Mouse (Mus musculus): ENCODE measurements around the gene Adar.

Adar gene

DNA sequence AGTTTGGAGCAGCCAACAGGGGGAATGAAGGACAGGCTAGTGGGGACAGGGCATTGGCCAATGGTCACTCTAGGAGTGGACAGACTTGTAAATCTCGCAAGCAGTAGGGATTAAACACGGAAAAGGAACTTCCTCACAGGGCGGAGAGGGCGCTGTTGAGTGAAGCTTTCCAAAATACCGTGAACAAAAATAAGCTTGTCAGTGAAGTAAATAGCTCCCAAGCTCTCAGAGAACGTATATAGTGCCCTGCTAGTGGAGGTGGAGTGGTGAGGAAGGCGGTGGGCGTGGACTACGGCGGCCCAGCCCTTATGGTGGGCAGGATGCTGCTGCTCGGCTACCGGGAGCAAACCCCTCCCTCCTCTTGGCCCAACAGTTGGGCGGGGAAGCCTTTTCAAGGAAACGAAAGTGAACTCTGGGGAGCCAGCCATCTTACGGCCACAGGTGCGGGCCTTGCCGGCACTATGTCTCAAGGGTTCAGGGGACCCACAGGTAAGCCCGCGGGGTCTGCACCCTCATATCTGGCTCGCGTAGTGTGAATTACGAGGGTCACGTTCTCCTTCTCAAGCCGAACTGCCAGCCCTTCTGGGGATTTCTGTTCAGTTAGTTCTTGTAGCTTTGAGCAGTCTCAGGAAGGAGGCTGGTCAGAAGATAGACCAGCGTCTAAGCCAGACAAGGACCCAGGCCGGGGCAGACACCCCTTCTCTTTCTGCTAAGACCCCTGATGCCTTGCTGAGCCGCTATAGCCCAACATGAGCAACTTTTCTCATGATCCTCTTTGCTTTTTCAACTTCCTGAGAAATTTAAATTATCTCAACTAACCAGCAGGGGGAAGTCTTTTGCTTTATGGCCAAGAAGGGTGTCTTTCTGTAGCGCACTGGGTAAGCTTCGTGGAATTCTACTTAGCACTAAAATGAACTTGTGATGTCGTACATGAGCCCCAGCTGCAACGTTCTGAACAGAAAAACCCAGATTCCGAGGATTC, 15.8 kb downstream of the Adar start:
- intact Hi-C loops (cut with DNase I): loop anchor here (5.0 kb wide), 2 partner anchors 42 to 127 kb away; partner anchors contain the start of gene Ube2q1

DNA sequence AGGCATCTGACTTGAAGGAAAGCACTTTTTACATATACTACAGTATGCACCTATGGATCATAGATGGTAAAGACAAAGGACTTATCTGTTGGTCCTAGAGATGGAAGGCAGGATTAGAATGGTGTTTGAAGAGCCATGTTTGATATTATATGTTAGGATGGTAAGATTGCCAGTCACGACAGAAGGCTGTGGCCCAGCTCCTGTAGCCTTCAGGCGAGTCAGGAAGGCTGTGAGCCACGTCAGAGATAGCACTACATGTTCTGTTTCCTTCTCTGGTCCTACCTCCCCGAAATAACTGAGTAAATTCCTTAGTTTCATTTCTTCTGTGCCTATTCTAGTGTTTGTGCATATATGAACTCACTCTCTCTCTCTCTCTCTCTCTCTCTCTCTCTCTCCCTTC, 17.3 kb downstream of the Adar start:
- intact Hi-C loops (cut with DNase I): loop anchor here (5.0 kb wide), 2 partner anchors 40 to 125 kb away; partner anchors contain the start of gene Ube2q1

- intact Hi-C loops (cut with DNase I): no loop called here
These were observed 23.7 kb downstream of the Adar start for GRCm38 (mm10) chr3:89738509-89738908.

GRCm38 (mm10) chr3:89752307-89752706, 37.5 kb downstream of the Adar start:
- intact Hi-C loops (cut with DNase I): no loop called here

- intact Hi-C loops (cut with DNase I): no loop called here
These were observed 40.5 kb downstream of the Adar start for GRCm38 (mm10) chr3:89755283-89755682.

DNA sequence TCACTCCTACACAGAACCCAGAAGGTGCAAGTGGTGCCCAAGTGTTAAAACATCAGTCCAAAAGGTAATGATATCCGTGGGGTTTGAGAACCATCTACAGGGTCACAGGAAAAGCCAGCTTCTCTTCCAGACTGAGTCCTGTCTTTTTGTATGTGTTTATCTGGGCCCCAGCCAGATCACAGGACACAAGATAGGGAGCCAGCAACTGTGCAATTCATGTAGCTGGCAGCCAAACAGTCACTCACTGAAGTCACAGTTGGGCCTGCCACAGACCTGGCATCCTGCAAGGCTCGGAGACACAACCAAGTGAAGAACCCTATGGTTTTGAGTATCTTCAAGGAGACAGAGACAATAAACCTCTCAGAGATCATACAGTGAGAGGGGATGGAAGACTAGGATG, 43.0 kb downstream of the Adar start:
- intact Hi-C loops (cut with DNase I): no loop called here

DNA sequence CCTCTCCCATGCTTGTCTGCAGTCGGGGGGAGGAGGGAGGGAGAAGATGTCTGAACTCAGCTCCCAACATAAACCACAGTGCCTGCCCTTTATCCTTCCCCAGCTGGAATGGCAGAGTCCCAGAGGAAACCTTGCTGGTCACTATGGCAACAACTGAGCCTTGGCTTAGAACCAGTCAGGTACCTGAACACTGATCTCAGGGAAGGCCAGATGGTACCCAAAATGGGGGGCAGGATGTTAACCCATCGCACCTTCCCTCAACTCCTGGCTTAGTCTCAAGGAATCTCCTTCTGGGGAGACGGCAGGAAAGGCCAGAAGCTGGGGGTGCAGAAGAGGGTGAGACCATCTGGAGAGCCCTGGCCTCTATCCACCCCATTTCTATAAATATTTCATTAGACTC, 45.0 kb downstream of the Adar start:
- intact Hi-C loops (cut with DNase I): no loop called here

DNA sequence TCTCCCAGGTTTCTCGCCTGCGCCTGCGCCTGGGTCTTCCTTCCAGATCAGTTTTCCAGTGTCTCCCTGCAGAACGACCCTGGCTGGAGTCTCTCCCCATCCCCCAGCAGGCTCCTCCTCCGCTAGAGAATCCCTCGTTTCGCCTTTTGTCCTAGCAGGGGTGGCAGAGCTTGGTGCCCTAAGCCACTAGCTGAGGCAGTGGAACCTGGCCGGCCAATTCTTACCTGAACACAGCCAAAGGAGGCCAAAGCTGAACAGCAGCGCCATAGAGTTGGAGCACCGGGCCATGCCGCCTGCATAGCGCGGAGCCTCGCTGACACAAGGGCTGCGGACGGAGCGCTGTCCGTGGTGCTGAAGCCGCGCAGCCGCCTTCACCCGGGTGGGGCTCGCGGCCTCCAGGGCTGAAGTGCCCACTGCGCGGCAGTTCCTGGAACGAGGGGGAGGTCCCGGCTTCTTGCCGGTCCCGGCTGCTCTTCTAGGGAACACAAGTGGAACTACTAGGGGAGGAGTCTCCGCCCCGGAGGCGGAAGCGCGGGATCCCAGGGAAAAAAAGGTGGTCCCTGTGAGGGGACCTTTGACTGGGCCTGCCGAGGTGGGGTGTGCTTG, 49.4 kb downstream of the Adar start, which contains the start of gene Chrnb2:
TSS of gene Chrnb2 (minus strand) at position 514 of the 606 bp plus-strand sequence.
- intact Hi-C loops (cut with DNase I): no loop called here

DNA sequence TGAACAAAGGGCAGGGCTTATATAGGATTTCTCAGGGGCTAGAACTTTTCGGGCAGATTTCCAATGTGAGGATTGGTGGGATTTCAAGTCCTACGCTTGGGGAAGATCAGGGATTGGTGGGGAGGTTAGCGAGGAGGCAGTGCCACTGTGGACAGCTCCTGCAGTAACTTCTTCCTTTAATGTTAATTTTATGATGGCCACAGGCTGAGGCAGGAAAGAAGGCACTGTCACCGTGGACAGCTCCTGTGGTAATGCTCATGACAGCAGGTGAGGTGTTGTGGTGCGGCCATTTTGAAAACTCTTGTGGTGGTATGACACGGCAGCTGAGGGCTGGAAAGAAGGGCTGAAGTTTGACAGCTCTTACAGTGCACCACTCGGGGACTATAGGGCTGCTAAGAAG, 54.8 kb downstream of the Adar start:
- intact Hi-C loops (cut with DNase I): no loop called here

- intact Hi-C loops (cut with DNase I): loop anchor here (5.0 to 10.0 kb wide), 4 partner anchors 38 to 304 kb away; partner anchors contain the start of gene Tpm3
These were observed 55.7 kb downstream of the Adar start for GRCm38 (mm10) chr3:89770425-89771002.

GRCm38 (mm10) chr3:89772588-89772967, 57.8 kb downstream of the Adar start:
- intact Hi-C loops (cut with DNase I): loop anchor here (5.0 to 10.0 kb wide), 4 partner anchors 40 to 302 kb away; partner anchors contain the start of gene Tpm3

GRCm38 (mm10) chr3:89772968-89773709, 58.3 kb downstream of the Adar start, which contains the start of gene Ube2q1:
Gene Ube2q1 (plus strand): TSS chr3:89773616.
- intact Hi-C loops (cut with DNase I): loop anchor here (5.0 to 10.0 kb wide), 4 partner anchors 41 to 302 kb away; partner anchors contain the start of gene Tpm3

DNA sequence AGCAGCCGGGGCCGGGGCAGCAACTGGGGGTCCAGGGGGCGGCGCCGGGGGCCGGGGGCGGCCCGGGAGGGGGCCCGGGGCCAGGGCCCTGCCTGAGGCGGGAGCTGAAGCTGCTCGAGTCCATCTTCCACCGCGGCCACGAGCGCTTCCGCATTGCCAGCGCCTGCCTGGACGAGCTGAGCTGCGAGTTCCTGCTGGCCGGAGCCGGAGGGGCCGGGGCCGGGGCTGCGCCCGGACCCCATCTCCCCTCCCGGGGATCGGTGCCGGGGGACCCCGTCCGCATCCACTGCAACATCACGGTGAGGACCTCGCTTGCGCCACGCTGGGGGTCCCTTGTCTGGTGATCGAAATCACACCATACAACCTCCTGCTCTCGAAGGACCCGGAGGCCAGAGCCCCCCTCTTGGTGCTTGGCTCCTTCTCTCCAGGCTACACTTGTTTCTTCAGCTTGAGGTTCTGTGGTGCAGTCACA, 59.0 kb downstream of the Adar start:
- intact Hi-C loops (cut with DNase I): loop anchor here (5.0 to 10.0 kb wide), 4 partner anchors 41 to 301 kb away; partner anchors contain the start of gene Tpm3

- intact Hi-C loops (cut with DNase I): loop anchor here (5.0 to 10.0 kb wide), 4 partner anchors 42 to 300 kb away; partner anchors contain the start of gene Tpm3
These were observed 59.6 kb downstream of the Adar start for GRCm38 (mm10) chr3:89774236-89774960.

- intact Hi-C loops (cut with DNase I): loop anchor here (10.0 kb wide), 1 partner anchor 299 kb away; the partner anchor contains the start of gene Tpm3
These were observed 61.2 kb downstream of the Adar start for GRCm38 (mm10) chr3:89776001-89776400.

DNA sequence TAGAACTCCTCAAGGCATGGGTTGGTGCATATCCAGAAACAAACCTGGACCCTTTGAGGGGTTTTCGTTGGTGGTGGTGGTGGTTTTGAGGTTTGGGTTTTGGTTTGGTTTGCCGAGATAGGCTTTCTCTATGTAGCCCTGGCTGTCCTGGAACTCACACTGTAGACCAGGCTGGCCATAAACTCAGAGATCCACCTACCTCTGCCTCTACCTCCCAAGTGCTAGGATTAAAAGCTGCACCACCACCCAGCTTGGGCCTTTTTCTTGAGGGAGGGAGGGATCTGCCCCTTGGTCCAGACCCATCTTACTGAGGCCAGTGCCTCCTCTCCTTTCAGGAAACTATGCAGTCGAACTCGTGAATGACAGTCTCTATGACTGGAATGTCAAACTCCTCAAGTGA, 65.3 kb downstream of the Adar start:
- intact Hi-C loops (cut with DNase I): no loop called here

DNA sequence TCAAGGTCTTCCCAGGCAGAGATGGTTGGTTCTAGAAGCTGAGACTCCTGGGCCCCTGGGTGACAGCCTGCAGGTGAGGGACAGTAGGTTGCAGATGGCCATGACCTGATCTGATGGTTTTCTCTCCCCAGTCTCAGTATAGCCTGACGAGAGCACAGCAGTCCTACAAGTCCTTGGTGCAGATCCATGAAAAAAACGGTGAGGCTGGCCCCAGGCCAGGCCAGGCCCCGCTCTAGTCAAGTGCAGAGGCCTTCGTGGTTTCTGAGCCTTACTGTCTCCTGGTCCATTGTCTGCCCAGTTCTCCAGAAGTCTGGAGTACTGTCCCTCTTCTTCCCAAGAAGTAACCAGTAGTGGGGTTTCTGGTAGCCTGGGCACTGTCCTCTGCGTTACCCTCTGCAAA, 66.8 kb downstream of the Adar start:
- intact Hi-C loops (cut with DNase I): no loop called here

- intact Hi-C loops (cut with DNase I): loop anchor here (5.0 kb wide), 1 partner anchor 72 kb away; no protein-coding TSS in a partner anchor
These were observed 70.3 kb downstream of the Adar start for GRCm38 (mm10) chr3:89784991-89785753.

- intact Hi-C loops (cut with DNase I): loop anchor here (5.0 kb wide), 1 partner anchor 71 kb away; no protein-coding TSS in a partner anchor
These were observed 71.5 kb downstream of the Adar start for GRCm38 (mm10) chr3:89786275-89786674.
